ENCODE assay signal across 10 mouse cellular contexts in genomic region chr7:29067758-29068157, GRCm38 (mm10). TPM values are rescaled to one million over a fixed set of nuclear protein-coding genes. Genes with fewer than 3 reads are reported as not detected.
DNase-seq lines count a peak whose midpoint lies in the region; ATAC-seq and TF ChIP-seq lines count a peak whose summit lies in the region.
"Had no signal": no experiment of that assay in that cellular context is flagged by ENCODE, and none has a peak within 500 bp of the region (broad histone marks: within the 10 kb centered on the region; RNA-seq: fewer than 3 reads in every experiment).

No protein-coding gene starts in this region.

- peak; percentile 44 for DNase-seq in gastrocnemius, postnatal 25 days
- no peak for DNase-seq in gastrocnemius, adult 8-10 months (ENCODE audit: low spot score in 2 of 2)
- DNase-seq in ES-E14 (ENCODE audit: low read depth, low spot score) = peak; percentile 90
- peak; percentile 46 for DNase-seq in kidney, adult 18-20 months
- DNase-seq in lung, postnatal 0 days (ENCODE audit: low spot score) = peak; percentile 65
- no peak for DNase-seq in midbrain, postnatal 0 days (ENCODE audit: low spot score)
- DNase-seq in gastrocnemius, adult 18-20 months (ENCODE audit: low spot score) = no peak
- no peak for DNase-seq in left cerebral cortex, postnatal 14 days (ENCODE audit: low spot score in 2 of 2)

- no peak for TF ChIP-seq EP300 in lung, postnatal 0 days (IDR thresholded peaks at IDR 0.05)

- intact Hi-C loops in left cerebral cortex, postnatal 14 days (cut with DNase I) = no loop called here

- H3K36me3 ChIP-seq in ES-E14 (ENCODE audit: control insufficient read depth, insufficient read depth, low read length, poor library complexity, severe bottlenecking) = peaks cover 7% of the 10 kb centered on the region; the same call in 1 of the 2 replicates
- H3K36me3 ChIP-seq in lung, postnatal 0 days (ENCODE audit: insufficient read depth, low read length) = no peaks in the 10 kb centered on the region
- no peaks in the 10 kb centered on the region for H3K36me3 ChIP-seq in midbrain, postnatal 0 days (ENCODE audit: insufficient read depth, low read length)

- 6% methylated on average over 15 of the region's 15 CpGs for WGBS in lung, postnatal 0 days
- WGBS in midbrain, postnatal 0 days = 18% methylated on average over 14 of the region's 15 CpGs

- H3K4me3 ChIP-seq in ES-E14 (ENCODE audit: insufficient read depth in 1 of 2, low read depth in 1 of 2, low read length in 2 of 2, poor library complexity in 1 of 2, severe bottlenecking in 1 of 2) = peak overlapping the region in 1 of 2 experiments; percentile 37; a peak in 2 of 4 replicates
- no peak overlapping the region for H3K4me3 ChIP-seq in lung, postnatal 0 days (ENCODE audit: low read depth, low read length)
- no peak overlapping the region for H3K4me3 ChIP-seq in midbrain, postnatal 0 days (ENCODE audit: low read depth, low read length)

- H3K9me3 ChIP-seq in ES-E14 (ENCODE audit: control insufficient read depth, insufficient read depth, low read depth, low read length) = no peaks in the 10 kb centered on the region
- H3K9me3 ChIP-seq in lung, postnatal 0 days (ENCODE audit: low read length) = no peaks in the 10 kb centered on the region
- no peaks in the 10 kb centered on the region for H3K9me3 ChIP-seq in midbrain, postnatal 0 days (ENCODE audit: low read length)

- H3K27me3 ChIP-seq in lung, postnatal 0 days (replicated peaks; ENCODE audit: insufficient read depth, low read length) = peaks cover 13% of the 10 kb centered on the region; the same call in 1 of the 2 replicates
- no peaks in the 10 kb centered on the region for H3K27me3 ChIP-seq in midbrain, postnatal 0 days (ENCODE audit: insufficient read depth, low read length)

- H3K27ac ChIP-seq in ES-E14 (ENCODE audit: insufficient read depth, low read depth, low read length, poor library complexity, severe bottlenecking) = no peak overlapping the region
- no peak overlapping the region for H3K27ac ChIP-seq in lung, postnatal 0 days (ENCODE audit: low read length)
- H3K27ac ChIP-seq in midbrain, postnatal 0 days (ENCODE audit: low read depth, low read length) = no peak overlapping the region
- H3K27ac ChIP-seq: hindbrain, embryonic 14.5 days had no signal

- peak; percentile 80 for ATAC-seq in lung, postnatal 0 days
- ATAC-seq in midbrain, postnatal 0 days (ENCODE audit: low FRiP score) = no peak
- ATAC-seq: midbrain, embryonic 16.5 days had no signal

- peaks cover 0 to 15% of the 10 kb centered on the region in 2 experiments; a peak in 2 of 4 replicates for H3K4me1 ChIP-seq in ES-E14 (ENCODE audit: control insufficient read depth in 2 of 2, insufficient read depth in 2 of 2, low read length in 2 of 2, poor library complexity in 1 of 2)
- H3K4me1 ChIP-seq in lung, postnatal 0 days (ENCODE audit: insufficient read depth, low read depth, low read length) = no peaks in the 10 kb centered on the region
- 0 out of 2 replicates have a peak, but pooled peaks cover 4% of the 10 kb centered on the region for H3K4me1 ChIP-seq in midbrain, postnatal 0 days (ENCODE audit: insufficient read depth, low read length)

- no peak overlapping the region for H3K4me2 ChIP-seq in lung, postnatal 0 days (replicated peaks; ENCODE audit: low read depth, low read length)
- H3K4me2 ChIP-seq in midbrain, postnatal 0 days (ENCODE audit: low read depth, low read length, poor library complexity, severe bottlenecking) = no peak overlapping the region
- H3K4me2 ChIP-seq: hindbrain, embryonic 14.5 days had no signal

- no peak for TF ChIP-seq CTCF in lung, postnatal 0 days (IDR thresholded peaks at IDR 0.05)
- TF ChIP-seq CTCF in midbrain, postnatal 0 days (IDR thresholded peaks at IDR 0.05) = no peak

- H3K9ac ChIP-seq in ES-E14 (ENCODE audit: insufficient read depth, low read depth, low read length, poor library complexity, severe bottlenecking) = no peak overlapping the region
- H3K9ac ChIP-seq in lung, postnatal 0 days (replicated peaks; ENCODE audit: low read depth) = no peak overlapping the region
- no peak overlapping the region for H3K9ac ChIP-seq in midbrain, postnatal 0 days (replicated peaks; ENCODE audit: low read length, poor library complexity, severe bottlenecking)
- H3K9ac ChIP-seq: hindbrain, embryonic 14.5 days had no signal

- in situ Hi-C loops in ES-E14 (cut with MboI; ENCODE audit: low sequenced_read_pairs in 2 of 2, unreplicated experiment in 2 of 2) = no loop called here

TF ChIP-seq in ES-E14, 5 proteins besides CTCF, POLR2A, EP300 and RAD21:
- TF ChIP-seq ZC3H11A (IDR thresholded peaks at IDR 0.05; ENCODE audit: borderline replicate concordance, low read depth, low read length) = no peak

RNA-seq across cellular contexts. Expression of gene Ryr1, which starts 57.2 kb away (rescaled TPM):
- total RNA-seq in gastrocnemius, postnatal 25 days (2021) = 1,000 to 10,000 TPM; 1,331 to 1,686 TPM
- 1,000 to 10,000 TPM; 1,847 to 2,398 (median 2,093) TPM for total RNA-seq in gastrocnemius, adult 8-10 months (2022)
- 5.1 and 8.5 TPM in 2 replicates for total RNA-seq in ES-E14 (2012; rRNA removed)
- polyA plus RNA-seq in lung, postnatal 0 days (2015; fragmentation: Nextera tagmentation; extraction: Ambion mirVana) = 0.01 and 0.05 TPM in 2 replicates
- total RNA-seq in midbrain, postnatal 0 days (2014; rRNA removed) = 7.0 and 7.2 TPM in 2 replicates
- polyA plus RNA-seq in midbrain, postnatal 0 days (2015; fragmentation: Nextera tagmentation; extraction: Ambion mirVana) = 13.6 and 15.2 TPM in 2 replicates
- total RNA-seq in gastrocnemius, adult 18-20 months (2021) = 1,000 to 10,000 TPM; 1,704 to 1,734 TPM
- total RNA-seq in left cerebral cortex, postnatal 14 days (2021) = 1 to 10 TPM; 6.1 to 8.2 TPM

Comparison
In these comparisons a context has a peak if more than half of its experiments do, and no peak if none do; other contexts are left out.
1. DNase-seq: peak in gastrocnemius, postnatal 25 days (single experiment), ES-E14 (single experiment), kidney, adult 18-20 months (single experiment) and lung, postnatal 0 days (single experiment); none in gastrocnemius, adult 8-10 months (0 of 2), midbrain, postnatal 0 days (single experiment), gastrocnemius, adult 18-20 months (single experiment) and left cerebral cortex, postnatal 14 days (0 of 2).
2. RNA of gene Ryr1, which starts 57.2 kb away (total RNA-seq): 1,847 to 2,398 TPM in gastrocnemius, adult 8-10 months, 1,704 to 1,734 TPM in gastrocnemius, adult 18-20 months and 1,331 to 1,686 TPM in gastrocnemius, postnatal 25 days; 6.1 to 8.2 TPM in left cerebral cortex, postnatal 14 days, 7.0 to 7.2 TPM in midbrain, postnatal 0 days and 5.1 to 8.5 TPM in ES-E14; every median in the first group is over 100 times any median in the second.